ENCODE assay signal across 10 mouse cellular contexts in the genomic region with DNA sequence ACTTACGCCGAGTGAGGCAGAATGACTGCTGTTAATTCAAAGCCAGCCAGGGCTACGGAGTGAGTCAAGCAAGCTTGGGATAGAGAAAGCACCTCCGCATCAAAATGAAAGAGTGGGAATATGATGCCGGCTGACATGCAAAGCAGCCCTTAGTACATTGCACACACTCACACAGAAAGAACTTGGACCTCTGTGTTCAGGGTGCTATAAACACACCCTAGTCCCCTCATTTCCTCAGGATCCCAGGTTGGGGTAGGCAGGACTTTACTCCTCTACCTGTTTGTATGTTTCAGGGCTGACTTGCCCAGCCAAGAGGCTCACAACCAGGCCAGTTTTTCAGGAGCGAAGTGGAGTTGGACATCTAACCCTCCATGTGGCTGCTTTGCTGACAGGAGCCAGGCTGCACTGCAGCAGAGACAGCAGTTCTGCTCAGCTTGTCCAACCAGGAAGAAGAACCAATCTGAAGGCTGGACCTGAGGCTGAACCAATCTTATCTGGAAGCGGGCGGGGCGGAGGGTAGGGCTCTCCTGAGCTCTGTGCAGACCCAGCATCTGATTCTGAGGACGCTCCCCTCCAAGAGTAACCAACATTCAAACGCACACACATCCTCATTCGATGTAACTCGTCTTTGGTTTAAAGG. TPM values are rescaled to one million over a fixed set of nuclear protein-coding genes. Genes with fewer than 3 reads are reported as not detected.
DNase-seq lines count a peak whose midpoint lies in the region; ATAC-seq and TF ChIP-seq lines count a peak whose summit lies in the region.
"Had no signal": no experiment of that assay in that cellular context is flagged by ENCODE, and none has a peak within 500 bp of the region (broad histone marks: within the 10 kb centered on the region; RNA-seq: fewer than 3 reads in every experiment).

No protein-coding gene starts in this region.

- H3K4me3 ChIP-seq in lung, postnatal 0 days (ENCODE audit: low read depth, low read length), result no peak overlapping the region
- peak overlapping the region; percentile 6; the same call in 1 of the 2 replicates for H3K4me3 ChIP-seq in heart, embryonic 13.5 days
- no peak overlapping the region for H3K4me3 ChIP-seq in stomach, postnatal 0 days (ENCODE audit: low read depth, low read length)
- no peak overlapping the region for H3K4me3 ChIP-seq in forebrain, embryonic 14.5 days (ENCODE audit: low read depth, low read length)

- H3K4me1 ChIP-seq in lung, postnatal 0 days (ENCODE audit: insufficient read depth, low read depth, low read length), result no peaks in the 10 kb centered on the region
- peaks cover 19% of the 10 kb centered on the region for H3K4me1 ChIP-seq in heart, embryonic 13.5 days
- no peaks in the 10 kb centered on the region for H3K4me1 ChIP-seq in stomach, postnatal 0 days (replicated peaks; ENCODE audit: control insufficient read depth, insufficient read depth)
- H3K4me1 ChIP-seq in forebrain, embryonic 14.5 days (ENCODE audit: control insufficient read depth, insufficient read depth, low read length), result no peaks in the 10 kb centered on the region

- ATAC-seq in lung, postnatal 0 days, result no peak
- ATAC-seq in heart, embryonic 13.5 days (ENCODE audit: extremely low read depth, insufficient number of reproducible peaks, low FRiP score, low TSS enrichment), result no peak
- peak; percentile 53; the same call in 1 of the 2 replicates for ATAC-seq in stomach, postnatal 0 days (ENCODE audit: low FRiP score, low TSS enrichment)
- no peak for ATAC-seq in forebrain, embryonic 14.5 days
- ATAC-seq in erythroid progenitor cell, adult 5-6 weeks (replicated peaks; ENCODE audit: low FRiP score, poor library complexity, severe bottlenecking), result no peak
- ATAC-seq: midbrain, embryonic 16.5 days had no signal

- H3K4me2 ChIP-seq in lung, postnatal 0 days (replicated peaks; ENCODE audit: low read depth, low read length), result 0 out of 2 replicates have a peak overlapping the region, but pooled peaks have one; percentile 9
- peak overlapping the region; percentile 52 for H3K4me2 ChIP-seq in heart, embryonic 13.5 days
- peak overlapping the region; percentile 25; the same call in 1 of the 2 replicates for H3K4me2 ChIP-seq in stomach, postnatal 0 days (replicated peaks; ENCODE audit: low read depth)
- H3K4me2 ChIP-seq in forebrain, embryonic 14.5 days (ENCODE audit: low read length), result no peak overlapping the region

- H3K36me3 ChIP-seq in lung, postnatal 0 days (ENCODE audit: insufficient read depth, low read length), result no peaks in the 10 kb centered on the region
- H3K36me3 ChIP-seq in heart, embryonic 13.5 days, result peaks cover 25% of the 10 kb centered on the region
- H3K36me3 ChIP-seq in stomach, postnatal 0 days (ENCODE audit: control insufficient read depth, insufficient read depth, low read length), result no peaks in the 10 kb centered on the region
- peaks cover 9% of the 10 kb centered on the region; the same call in 1 of the 2 replicates for H3K36me3 ChIP-seq in forebrain, embryonic 14.5 days (ENCODE audit: control insufficient read depth, insufficient read depth, low read length)

- H3K9ac ChIP-seq in lung, postnatal 0 days (replicated peaks; ENCODE audit: low read depth), result no peak overlapping the region
- H3K9ac ChIP-seq in heart, embryonic 13.5 days, result 0 out of 2 replicates have a peak overlapping the region, but pooled peaks have one; percentile 50
- no peak overlapping the region for H3K9ac ChIP-seq in stomach, postnatal 0 days (ENCODE audit: low read length)
- H3K9ac ChIP-seq in forebrain, embryonic 14.5 days (ENCODE audit: low read length), result no peak overlapping the region

- TF ChIP-seq CTCF in lung, postnatal 0 days (IDR thresholded peaks at IDR 0.05), result no peak
- TF ChIP-seq CTCF in stomach, postnatal 0 days (IDR thresholded peaks at IDR 0.05; ENCODE audit: low read depth), result no peak

- WGBS in lung, postnatal 0 days, result 61% methylated on average over 13 of the region's 13 CpGs
- 36% methylated on average over 13 of the region's 13 CpGs for WGBS in heart, embryonic 13.5 days
- 52% methylated on average over 13 of the region's 13 CpGs for WGBS in stomach, postnatal 0 days
- WGBS in forebrain, embryonic 14.5 days, result 83% methylated on average over 13 of the region's 13 CpGs

- TF ChIP-seq EP300 in lung, postnatal 0 days (IDR thresholded peaks at IDR 0.05), result no peak
- TF ChIP-seq EP300 in stomach, postnatal 0 days (optimal IDR thresholded peaks at IDR 0.05), result no peak

- no peaks in the 10 kb centered on the region for H3K27me3 ChIP-seq in lung, postnatal 0 days (replicated peaks; ENCODE audit: insufficient read depth, low read length)
- no peaks in the 10 kb centered on the region for H3K27me3 ChIP-seq in heart, embryonic 13.5 days (replicated peaks)
- no peaks in the 10 kb centered on the region for H3K27me3 ChIP-seq in stomach, postnatal 0 days (ENCODE audit: control insufficient read depth, insufficient read depth, low read length)
- H3K27me3 ChIP-seq in forebrain, embryonic 14.5 days (replicated peaks; ENCODE audit: control insufficient read depth, insufficient read depth, low read length), result no peaks in the 10 kb centered on the region

- H3K9me3 ChIP-seq in lung, postnatal 0 days (ENCODE audit: low read length), result no peaks in the 10 kb centered on the region
- no peaks in the 10 kb centered on the region for H3K9me3 ChIP-seq in heart, embryonic 13.5 days
- H3K9me3 ChIP-seq in stomach, postnatal 0 days (ENCODE audit: control insufficient read depth, low read length), result no peaks in the 10 kb centered on the region
- H3K9me3 ChIP-seq in forebrain, embryonic 14.5 days (replicated peaks; ENCODE audit: control insufficient read depth, low read length), result no peaks in the 10 kb centered on the region
- H3K9me3 ChIP-seq: G1E had no signal

- no peak overlapping the region for H3K27ac ChIP-seq in lung, postnatal 0 days (ENCODE audit: low read length)
- peak overlapping the region; percentile 20; the same call in 1 of the 2 replicates for H3K27ac ChIP-seq in heart, embryonic 13.5 days (replicated peaks)
- peak overlapping the region; percentile 30 for H3K27ac ChIP-seq in stomach, postnatal 0 days (replicated peaks)
- H3K27ac ChIP-seq in forebrain, embryonic 14.5 days (ENCODE audit: low read depth, low read length), result no peak overlapping the region

- no peak for DNase-seq in lung, postnatal 0 days (ENCODE audit: low spot score)
- DNase-seq in lung, adult 18-20 months, result no peak
- peak; percentile 80 to 82 for DNase-seq in kidney, postnatal 36 days
- peak; percentile 71 for DNase-seq in stomach, postnatal 0 days (ENCODE audit: low spot score)
- no peak for DNase-seq in frontal cortex, postnatal 25 days (ENCODE audit: low spot score in 2 of 2)
- DNase-seq in forebrain, embryonic 14.5 days (ENCODE audit: low spot score), result no peak

RNA-seq across cellular contexts. Expression of a gene that starts 17.1 kb away (rescaled TPM):
- 11.6 and 12.6 TPM in 2 replicates for polyA plus RNA-seq in lung, postnatal 0 days (2015; fragmentation: Nextera tagmentation; extraction: Ambion mirVana)
- polyA plus RNA-seq in heart, embryonic 13.5 days (2015; fragmentation: Nextera tagmentation; extraction: Ambion mirVana), result 29.4 and 30.3 TPM in 2 replicates
- 20.2 and 20.7 TPM in 2 replicates for polyA plus RNA-seq in stomach, postnatal 0 days (2015; fragmentation: Nextera tagmentation; extraction: Ambion mirVana)
- 27.1 and 39.0 TPM in 2 replicates for polyA plus RNA-seq in forebrain, embryonic 14.5 days (2014; fragmentation: Nextera tagmentation; extraction: Ambion mirVana)
- 9.2 and 10.5 TPM in 2 replicates for total RNA-seq in erythroid progenitor cell, adult 5-6 weeks (2015; ENCODE audit: low replicate concordance)
- total RNA-seq in erythroid progenitor cell, adult 5-6 weeks (2017; ENCODE audit: low replicate concordance), result 1.0 and 10.1 TPM in 2 replicates

RNA-seq across cellular contexts. Expression of a gene that starts 23.2 kb away (rescaled TPM):
- 0.33 and 0.45 TPM in 2 replicates for polyA plus RNA-seq in lung, postnatal 0 days (2015; fragmentation: Nextera tagmentation; extraction: Ambion mirVana)
- 0.20 and 1.3 TPM in 2 replicates for polyA plus RNA-seq in heart, embryonic 13.5 days (2015; fragmentation: Nextera tagmentation; extraction: Ambion mirVana)
- polyA plus RNA-seq in stomach, postnatal 0 days (2015; fragmentation: Nextera tagmentation; extraction: Ambion mirVana), result 0.59 and 0.71 TPM in 2 replicates
- polyA plus RNA-seq in forebrain, embryonic 14.5 days (2014; fragmentation: Nextera tagmentation; extraction: Ambion mirVana), result 0.28 and 0.36 TPM in 2 replicates
- not detected in 2 replicates for total RNA-seq in erythroid progenitor cell, adult 5-6 weeks (2015; ENCODE audit: low replicate concordance)
- total RNA-seq in erythroid progenitor cell, adult 5-6 weeks (2017; ENCODE audit: low replicate concordance), result not detected in 2 replicates

RNA-seq across cellular contexts. Expression of a gene that starts 24.7 kb away (rescaled TPM):
- 11.2 and 13.4 TPM in 2 replicates for polyA plus RNA-seq in lung, postnatal 0 days (2015; fragmentation: Nextera tagmentation; extraction: Ambion mirVana)
- 15.2 and 16.4 TPM in 2 replicates for polyA plus RNA-seq in heart, embryonic 13.5 days (2015; fragmentation: Nextera tagmentation; extraction: Ambion mirVana)
- 19.4 and 19.6 TPM in 2 replicates for polyA plus RNA-seq in stomach, postnatal 0 days (2015; fragmentation: Nextera tagmentation; extraction: Ambion mirVana)
- polyA plus RNA-seq in forebrain, embryonic 14.5 days (2014; fragmentation: Nextera tagmentation; extraction: Ambion mirVana), result 15.3 and 17.6 TPM in 2 replicates
- total RNA-seq in erythroid progenitor cell, adult 5-6 weeks (2015; ENCODE audit: low replicate concordance), result 2.5 and 4.2 TPM in 2 replicates
- total RNA-seq in erythroid progenitor cell, adult 5-6 weeks (2017; ENCODE audit: low replicate concordance), result 0.90 and 1.4 TPM in 2 replicates
- total RNA-seq: G1E had no signal
- polyA plus RNA-seq: G1E had no signal

RNA-seq across cellular contexts. Expression of a gene that starts 51.6 kb away (rescaled TPM):
- polyA plus RNA-seq in lung, postnatal 0 days (2015; fragmentation: Nextera tagmentation; extraction: Ambion mirVana), result 230 and 249 TPM in 2 replicates
- 44.3 and 50.5 TPM in 2 replicates for polyA plus RNA-seq in heart, embryonic 13.5 days (2015; fragmentation: Nextera tagmentation; extraction: Ambion mirVana)
- polyA plus RNA-seq in stomach, postnatal 0 days (2015; fragmentation: Nextera tagmentation; extraction: Ambion mirVana), result 892 and 954 TPM in 2 replicates
- 50.5 and 65.0 TPM in 2 replicates for polyA plus RNA-seq in forebrain, embryonic 14.5 days (2014; fragmentation: Nextera tagmentation; extraction: Ambion mirVana)
- 114 and 170 TPM in 2 replicates for total RNA-seq in erythroid progenitor cell, adult 5-6 weeks (2015; ENCODE audit: low replicate concordance)
- total RNA-seq in erythroid progenitor cell, adult 5-6 weeks (2017; ENCODE audit: low replicate concordance), result 29.0 and 44.4 TPM in 2 replicates
- total RNA-seq: G1E had no signal

Comparison
In these comparisons a context has a peak if more than half of its experiments do, and no peak if none do; other contexts are left out.
1. DNase-seq: peak in kidney, postnatal 36 days (2 of 2) and stomach, postnatal 0 days (single experiment); none in lung, postnatal 0 days (single experiment), lung, adult 18-20 months (0 of 2), frontal cortex, postnatal 25 days (0 of 2) and forebrain, embryonic 14.5 days (single experiment).
2. H3K27ac ChIP-seq: peak in heart, embryonic 13.5 days (single experiment) and stomach, postnatal 0 days (single experiment); none in lung, postnatal 0 days (single experiment) and forebrain, embryonic 14.5 days (single experiment).